Mouse (Mus musculus) C2C12 (cell line): ENCODE measurements around the gene Gabrp.

Experiments
- MAX ChIP-seq: IDR thresholded peaks from one replicate; pipeline ENCODE4 v1.6.1; 2011; ENCODE audit warnings: mild to moderate bottlenecking, control low read depth
- USF1 ChIP-seq: IDR thresholded peaks from one replicate; pipeline ENCODE4 v1.6.1; 2011; ENCODE audit warnings: low read depth, mild to moderate bottlenecking, control low read depth, moderate library complexity

- TF ChIP-seq USF1 (no peak), MAX (no peak)
Measured at GRCm38 (mm10) chr11:33592826-33593225, 14.1 kb upstream of the Gabrp start.
